Mouse (Mus musculus) ZHBTc4 (cell line): ENCODE results near the gene Olfr1046.
"Not testable (repeated sequence)": the region's sequence is repeated elsewhere in the genome, so short reads cannot be mapped to it uniquely, and the experiment has no call there.

ENCODE experiments used
- DNase-seq: peaks from one replicate; pipeline ENCODE4 v3.0.0-alpha.2; 2011; ENCODE audit warnings: low read depth, low spot score

Gene Olfr1046

GRCm38 (mm10) chr2:86219214-86219613, at the start of gene Olfr1046:
Gene Olfr1046, minus strand, starts transcription at chr2:86219314.
- DNase-seq: no peak

DNA sequence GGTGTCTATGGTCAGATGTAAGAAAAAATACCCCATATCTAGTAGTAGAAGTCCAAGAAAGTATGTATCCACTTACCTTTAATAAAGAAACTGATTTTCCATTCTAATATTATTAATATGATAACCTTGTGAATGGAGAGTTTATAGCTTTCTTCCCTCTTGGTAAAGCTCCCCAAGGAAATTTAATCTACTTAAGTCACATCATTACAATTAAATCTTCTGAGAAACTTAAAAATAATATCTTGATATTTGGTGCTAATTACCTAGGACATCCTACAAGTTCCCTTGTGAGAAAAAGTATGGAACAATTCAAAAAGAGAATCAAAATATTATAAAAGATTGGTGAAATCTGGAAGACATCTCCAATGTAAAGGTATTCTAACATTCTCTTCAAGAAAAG, 39.1 kb upstream of the Olfr1046 start, which contains the start of gene Olfr1049:
Gene Olfr1049 (minus strand): TSS at position 101 of the 400 bp plus-strand sequence.
- not testable (repeated sequence) for DNase-seq

GRCm38 (mm10) chr2:86240189-86240588, 21.1 kb upstream of the Olfr1046 start, which contains the start of gene Olfr1048:
Gene Olfr1048, minus strand, starts transcription at chr2:86240289.
- DNase-seq: no peak

DNA sequence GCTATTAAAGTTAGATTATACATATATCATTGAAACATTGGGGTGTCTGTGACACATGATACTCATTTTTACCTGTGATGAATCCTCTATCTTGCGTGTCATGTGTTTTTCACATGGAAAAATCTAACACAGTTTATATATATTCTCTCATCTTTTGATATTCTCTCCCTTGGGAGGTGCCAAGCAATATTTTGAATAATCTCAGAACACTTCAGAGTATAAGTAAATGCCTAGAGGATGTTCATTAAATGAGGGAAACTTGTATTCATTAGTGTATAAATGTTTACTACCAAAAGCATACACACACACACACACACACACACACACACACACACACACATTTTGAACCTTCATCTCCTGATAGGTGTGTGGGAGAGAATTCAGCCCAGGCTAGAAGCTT, 12.2 kb upstream of the Olfr1046 start, which contains the start of gene Olfr1047:
Gene Olfr1047 (minus strand): TSS at position 101 of the 400 bp plus-strand sequence.
- no peak for DNase-seq

- DNase-seq: no peak
These were observed 16.2 kb downstream of the Olfr1046 start, which contains the start of gene Olfr1045 for GRCm38 (mm10) chr2:86202909-86203308. Gene Olfr1045, minus strand, starts transcription at chr2:86203009.

GRCm38 (mm10) chr2:86195863-86196262, 23.3 kb downstream of the Olfr1046 start:
- no peak for DNase-seq

DNA sequence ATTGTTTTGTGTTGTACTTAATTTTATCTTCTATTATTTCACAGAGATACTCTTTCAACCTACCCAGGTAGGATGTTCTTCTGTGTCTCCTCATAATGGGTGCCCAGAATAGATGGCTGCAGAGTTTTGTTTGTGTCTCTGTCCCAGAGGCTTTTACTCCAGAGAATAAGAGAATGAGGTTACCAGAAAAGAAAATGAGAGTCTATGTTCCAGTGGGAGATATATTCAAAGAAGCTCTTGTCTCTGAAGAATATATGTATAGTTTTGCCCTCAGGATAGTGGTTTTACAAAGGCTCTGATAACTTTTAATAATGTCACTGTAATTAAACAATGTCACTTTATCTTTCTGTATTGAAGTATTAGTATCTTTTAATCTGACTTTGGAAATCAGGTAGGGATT, 33.5 kb downstream of the Olfr1046 start, which contains the start of gene Olfr52:
Gene Olfr52 (minus strand): TSS at position 101 of the 400 bp plus-strand sequence.
- DNase-seq: no peak

GRCm38 (mm10) chr2:86179950-86180349, 39.2 kb downstream of the Olfr1046 start:
- DNase-seq: peak; percentile 78

DNA sequence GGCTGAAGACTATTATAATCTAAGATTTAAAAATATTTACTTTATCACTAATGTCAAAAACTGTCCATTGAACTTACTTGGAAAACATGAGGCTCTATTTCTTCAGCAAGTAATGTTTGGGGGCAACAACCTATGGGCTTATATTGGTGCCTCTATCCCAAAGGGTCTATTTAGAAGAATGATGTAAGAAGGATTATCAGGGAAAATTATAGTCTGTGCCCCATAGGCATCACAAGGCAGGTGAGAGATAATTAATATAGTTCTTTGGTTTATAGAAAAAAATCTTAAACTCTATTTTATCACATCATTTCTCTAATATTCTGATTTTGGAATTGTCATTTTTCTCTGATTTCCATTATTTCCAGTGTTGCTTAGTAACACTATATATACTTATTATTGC, 41.4 kb downstream of the Olfr1046 start, which contains the start of gene Olfr1044:
Gene Olfr1044 (minus strand): TSS at position 101 of the 400 bp plus-strand sequence.
- no peak for DNase-seq

- peak; percentile 71 for DNase-seq
These were observed 43.7 kb downstream of the Olfr1046 start for GRCm38 (mm10) chr2:86175422-86175821.

DNA sequence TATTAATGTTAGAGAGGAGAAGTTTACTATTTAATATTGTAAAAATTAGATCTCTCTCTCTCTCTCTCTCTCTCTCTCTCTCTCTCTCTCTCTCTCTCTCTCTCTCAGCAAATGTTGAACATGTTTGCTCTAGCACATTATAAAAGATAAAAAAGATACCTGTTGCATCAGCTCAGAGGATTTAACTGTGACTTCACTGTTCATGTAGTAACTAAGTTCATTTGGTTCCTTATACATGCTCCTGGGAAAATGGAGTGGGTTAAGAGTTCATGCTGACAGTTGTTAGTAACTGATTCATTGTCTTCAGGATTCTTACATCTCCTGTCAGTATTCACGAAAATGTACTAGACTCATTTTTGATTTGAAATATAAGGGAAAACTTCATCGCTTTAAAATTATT, 51.7 kb downstream of the Olfr1046 start, which contains the start of gene Olfr1043:
Gene Olfr1043 (minus strand): TSS at position 101 of the 400 bp plus-strand sequence.
- no peak for DNase-seq
